Mouse (Mus musculus) T-helper 1 cell (primary cell): ENCODE data around the gene Best2.

Experiments
- in situ Hi-C: fragments of 300-600 bp; cut with MboI, MseI; formaldehyde crosslinking; loops from one replicate; pipeline ENCODE4 v1.15.1; 2025; ENCODE audit warnings: high pct_unique_total_duplicates

Gene Best2

GRCm38 (mm10) chr8:84968650-84969049, 45.7 kb downstream of the Best2 start:
- in situ Hi-C loops = no loop called here

GRCm38 (mm10) chr8:84967532-84968304, 46.6 kb downstream of the Best2 start:
- in situ Hi-C loops = no loop called here

- in situ Hi-C loops = no loop called here
These were observed 47.7 kb downstream of the Best2 start for GRCm38 (mm10) chr8:84966603-84967002.

- in situ Hi-C loops = no loop called here
These were observed 48.5 kb downstream of the Best2 start for GRCm38 (mm10) chr8:84965731-84966291.

GRCm38 (mm10) chr8:84963952-84964351, 50.4 kb downstream of the Best2 start:
- in situ Hi-C loops = no loop called here

- in situ Hi-C loops = loop anchor here (10.0 kb wide), 1 partner anchor 45 kb away; no protein-coding TSS in a partner anchor
These were observed 54.5 kb downstream of the Best2 start for GRCm38 (mm10) chr8:84959811-84960210.
